Mouse (Mus musculus) heart, adult 9 months (tissue): ENCODE data around the gene Syt9.
"Not testable (repeated sequence)": the region's sequence is repeated elsewhere in the genome, so short reads cannot be mapped to it uniquely, and the experiment has no call there.

Experiments used
- DNase-seq, 2 experiments: peaks; one replicate each; pipeline ENCODE4 v3.0.0; 2022; ENCODE audit warnings: low spot score in 2 of 2

The Syt9 gene

GRCm38 (mm10) chr7:107461699-107462440, 91.3 kb downstream of the Syt9 start:
- DNase-seq = no peak

- DNase-seq = no peak
Observed at GRCm38 (mm10) chr7:107462962-107463361, 92.4 kb downstream of the Syt9 start.

GRCm38 (mm10) chr7:107465081-107465480, 94.6 kb downstream of the Syt9 start:
- DNase-seq = no peak

GRCm38 (mm10) chr7:107478979-107479965, 108.7 kb downstream of the Syt9 start:
- DNase-seq = no peak

GRCm38 (mm10) chr7:107485709-107486108, 115.2 kb downstream of the Syt9 start:
- DNase-seq = not testable (repeated sequence)

- no peak for DNase-seq
Observed at GRCm38 (mm10) chr7:107495428-107495827, 124.9 kb downstream of the Syt9 start.

- no peak for DNase-seq
Observed at GRCm38 (mm10) chr7:107496923-107497322, 126.4 kb downstream of the Syt9 start.

- no peak for DNase-seq
Observed at GRCm38 (mm10) chr7:107500641-107501040, 130.1 kb downstream of the Syt9 start.

- no peak for DNase-seq
Observed at GRCm38 (mm10) chr7:107504761-107505712, 134.5 kb downstream of the Syt9 start.

GRCm38 (mm10) chr7:107507920-107508319, 137.4 kb downstream of the Syt9 start:
- no peak for DNase-seq

GRCm38 (mm10) chr7:107509740-107510139, 139.2 kb downstream of the Syt9 start:
- DNase-seq = no peak

GRCm38 (mm10) chr7:107516704-107517410, 146.3 kb downstream of the Syt9 start:
- DNase-seq = no peak

- DNase-seq = no peak
Observed at GRCm38 (mm10) chr7:107519256-107520025, 148.9 kb downstream of the Syt9 start.

GRCm38 (mm10) chr7:107521411-107521810, 150.9 kb downstream of the Syt9 start:
- no peak for DNase-seq

- peak in 1 of 2 experiments; percentile 3 for DNase-seq
Observed at GRCm38 (mm10) chr7:107526299-107526698, 155.8 kb downstream of the Syt9 start.

GRCm38 (mm10) chr7:107528169-107528772, 157.7 kb downstream of the Syt9 start:
- no peak for DNase-seq

- DNase-seq = no peak
Observed at GRCm38 (mm10) chr7:107529364-107529763, 158.8 kb downstream of the Syt9 start.

- DNase-seq = no peak
Observed at GRCm38 (mm10) chr7:107535311-107535710, 164.8 kb downstream of the Syt9 start.

- DNase-seq = no peak
Observed at GRCm38 (mm10) chr7:107536516-107536915, 166.0 kb downstream of the Syt9 start.

GRCm38 (mm10) chr7:107540034-107540433, 169.5 kb downstream of the Syt9 start:
- no peak for DNase-seq
